In genomic region chr9:72427861-72428260, GRCm38 (mm10) we compare ENCODE assay signal across 11 mouse cellular contexts.
"Had no signal": no experiment of that assay in that cellular context is flagged by ENCODE, and none has a peak within 500 bp of the region (broad histone marks: within the 10 kb centered on the region; RNA-seq: fewer than 3 reads in every experiment).

No protein-coding gene starts in this region.

- DNase-seq: kidney, adult 8-10 months; kidney, postnatal 10 days; kidney, postnatal 36 days; layer of hippocampus, postnatal 36 days; liver, embryonic 13.5 days; lung, embryonic 14.5 days; right cerebral cortex, postnatal 25 days; thymus, adult 18-20 months; thymus, postnatal 36 days had no signal

- ATAC-seq: lung, postnatal 0 days; midbrain, embryonic 15.5 days had no signal
